Comparison of ENCODE assay signal across 24 mouse cellular contexts in genomic region chr12:81863949-81864348, GRCm38 (mm10).
"Had no signal": no experiment of that assay in that cellular context is flagged by ENCODE, and none has a peak within 500 bp of the region (broad histone marks: within the 10 kb centered on the region; RNA-seq: fewer than 3 reads in every experiment).

No protein-coding gene starts in this region.

- H3K4me2 ChIP-seq: kidney, embryonic 15.5 days; limb, embryonic 13.5 days; lung, embryonic 14.5 days; midbrain, embryonic 12.5 days; midbrain, embryonic 15.5 days; neural tube, embryonic 12.5 days; neural tube, embryonic 15.5 days had no signal

- H3K9ac ChIP-seq: kidney, embryonic 15.5 days; limb, embryonic 13.5 days; liver, embryonic 14.5 days; liver, postnatal 0 days; lung, embryonic 14.5 days; midbrain, embryonic 12.5 days; midbrain, embryonic 15.5 days; neural tube, embryonic 12.5 days; neural tube, embryonic 15.5 days had no signal

- DNase-seq: kidney, adult 8-10 months; kidney, postnatal 10 days; kidney, postnatal 36 days; liver; liver, postnatal 0 days; lung, embryonic 14.5 days; right cerebral cortex, adult 18-20 months; right cerebral cortex, postnatal 14 days; right cerebral cortex, postnatal 4 days; thymus, adult 2 months; thymus, postnatal 14 days; thymus, postnatal 4 days had no signal

- H3K4me3 ChIP-seq: kidney, embryonic 15.5 days; limb, embryonic 10.5 days; limb, embryonic 13.5 days; megakaryocyte, embryonic 14.5 days; midbrain, embryonic 12.5 days; midbrain, embryonic 15.5 days; neural tube, embryonic 12.5 days; neural tube, embryonic 15.5 days had no signal

- H3K9me3 ChIP-seq: kidney, embryonic 15.5 days; limb, embryonic 10.5 days; limb, embryonic 13.5 days; megakaryocyte, embryonic 14.5 days; midbrain, embryonic 12.5 days; midbrain, embryonic 15.5 days; neural tube, embryonic 12.5 days; neural tube, embryonic 15.5 days had no signal

- H3K27me3 ChIP-seq: kidney, embryonic 15.5 days; limb, embryonic 13.5 days; midbrain, embryonic 12.5 days; midbrain, embryonic 15.5 days; neural tube, embryonic 12.5 days; neural tube, embryonic 15.5 days had no signal

- ATAC-seq: liver, postnatal 0 days; lung, postnatal 0 days; midbrain, embryonic 15.5 days had no signal

- H3K36me3 ChIP-seq: kidney, embryonic 15.5 days; limb, embryonic 10.5 days; limb, embryonic 13.5 days; midbrain, embryonic 12.5 days; midbrain, embryonic 15.5 days; neural tube, embryonic 12.5 days; neural tube, embryonic 15.5 days had no signal

- H3K27ac ChIP-seq: kidney, embryonic 15.5 days; limb, embryonic 10.5 days; limb, embryonic 13.5 days; liver, embryonic 14.5 days; macrophage; midbrain, embryonic 12.5 days; midbrain, embryonic 15.5 days; neural tube, embryonic 12.5 days; neural tube, embryonic 15.5 days; stomach, postnatal 0 days had no signal
